Mouse (Mus musculus): Measurements from ENCODE around the gene Sdr9c7.

Sdr9c7 gene

GRCm38 (mm10) chr10:127959161-127959679, 60.9 kb downstream of the Sdr9c7 start:
- in situ Hi-C loops (cut with MboI, MseI): no loop called here

All from T-helper 2 cell (primary cell).